Mouse (Mus musculus) E14TG2a.4 (cell line): ENCODE data around the gene Cat.

ENCODE experiments used
- CTCF ChIP-seq: conservative IDR thresholded peaks from 2 replicates; pipeline ENCODE4 v1.5.1; 2014; ENCODE audit warnings: low read length
- NANOG ChIP-seq: IDR thresholded peaks from 2 replicates; pipeline ENCODE4 v1.6.1; 2014; ENCODE audit warnings: borderline replicate concordance, low read length, mixed read lengths
- POU5F1 ChIP-seq: IDR thresholded peaks from 2 replicates; pipeline ENCODE4 v1.6.1; 2014; ENCODE audit warnings: low read length, borderline replicate concordance

DNA sequence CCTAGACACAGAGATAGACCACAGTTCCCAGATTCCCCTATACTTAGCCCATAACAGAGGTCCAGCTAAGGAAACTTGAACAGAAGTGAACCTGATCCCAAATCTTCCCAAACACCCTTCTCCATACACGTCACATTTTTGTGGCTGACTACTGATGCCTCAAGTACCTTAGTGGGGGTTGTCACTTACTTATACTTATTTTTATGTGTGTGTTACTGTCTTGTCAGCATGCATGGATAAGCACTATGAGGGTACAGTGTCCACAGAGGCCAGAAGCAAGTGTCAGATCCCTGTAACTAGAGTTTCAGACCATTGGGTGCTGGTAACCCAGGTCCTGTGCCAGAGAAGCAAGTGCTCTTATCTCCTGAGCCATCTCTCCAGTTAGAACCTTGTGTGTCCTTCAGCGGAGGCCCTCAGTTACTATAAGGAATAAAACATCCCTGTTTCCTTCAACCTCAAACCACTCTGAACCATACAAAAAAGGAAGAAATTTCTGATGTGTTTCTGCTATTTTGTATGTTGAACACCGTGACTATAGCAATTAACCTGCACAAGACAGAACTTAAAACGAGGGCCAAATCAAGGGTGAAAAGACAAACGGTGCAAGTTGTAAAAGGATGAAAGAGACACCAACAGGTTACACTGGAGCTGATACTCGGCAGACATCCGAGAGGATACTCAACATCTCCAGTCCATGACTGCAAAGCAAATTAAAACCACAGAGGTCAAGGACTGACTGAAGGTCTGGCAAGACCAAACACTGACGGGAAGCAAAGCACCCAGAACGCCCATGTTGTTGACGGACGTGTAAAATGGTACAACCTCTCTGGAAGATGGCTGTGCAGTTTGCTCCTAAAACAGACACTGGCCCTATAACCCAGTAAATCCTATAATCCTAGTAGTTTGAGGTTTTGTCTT, 3.4 kb downstream of the Cat start:
- TF ChIP-seq CTCF (no peak), POU5F1 (no peak), NANOG (no peak)
